Mouse (Mus musculus) layer of hippocampus, postnatal 36 days (tissue): ENCODE data around the gene Dynlt1c. TPM values are rescaled to one million over a fixed set of nuclear protein-coding genes. Genes with fewer than 3 reads are reported as not detected.
"Not testable (repeated sequence)": the region's sequence is repeated elsewhere in the genome, so short reads cannot be mapped to it uniquely, and the experiment has no call there.

Source experiments
- DNase-seq, 2 experiments: peaks; one replicate each; pipeline ENCODE4 v3.0.0; 2022
- total RNA-seq, 2 experiments: library from RNA; stranded (reverse); gene quantifications; 2 replicates each; pipeline ENCODE4 v1.2.3; 2021

The Dynlt1c gene
- 10 to 100 TPM; 16.9 to 17.8 TPM for total RNA-seq

- DNase-seq, result peak; percentile 46 to 50
These were observed at the start of gene Dynlt1c for GRCm38 (mm10) chr17:6601204-6601911. Dynlt1c (plus strand) TSS chr17:6601671.

GRCm38 (mm10) chr17:6553798-6554197, 47.7 kb upstream of the Dynlt1c start:
- not testable (repeated sequence) for DNase-seq

GRCm38 (mm10) chr17:6554243-6554642, 47.2 kb upstream of the Dynlt1c start:
- DNase-seq, result not testable (repeated sequence)

GRCm38 (mm10) chr17:6559447-6560133, 41.9 kb upstream of the Dynlt1c start:
- not testable (repeated sequence) for DNase-seq

- not testable (repeated sequence) for DNase-seq
These were observed 36.6 kb upstream of the Dynlt1c start for GRCm38 (mm10) chr17:6564866-6565265.

DNA sequence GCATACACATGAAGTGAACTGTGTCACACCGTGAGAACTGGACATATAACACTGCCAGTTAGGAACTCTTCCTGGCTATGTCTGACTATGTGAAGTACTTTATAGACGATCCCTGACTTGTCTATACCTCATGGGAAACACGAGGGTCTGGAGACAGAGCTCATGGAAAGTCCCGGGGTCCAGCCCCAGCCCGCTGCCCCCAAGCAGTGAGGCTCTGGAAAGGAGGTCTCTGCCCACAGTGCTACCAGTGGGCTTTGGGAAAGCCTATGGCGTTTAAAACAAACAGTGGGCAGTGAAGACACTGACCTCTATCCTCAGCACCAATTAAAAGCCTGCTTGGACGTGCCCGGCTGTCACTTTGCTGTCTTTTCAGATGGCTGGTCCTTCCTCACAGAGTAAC, 33.6 kb upstream of the Dynlt1c start:
- DNase-seq, result not testable (repeated sequence)

DNA sequence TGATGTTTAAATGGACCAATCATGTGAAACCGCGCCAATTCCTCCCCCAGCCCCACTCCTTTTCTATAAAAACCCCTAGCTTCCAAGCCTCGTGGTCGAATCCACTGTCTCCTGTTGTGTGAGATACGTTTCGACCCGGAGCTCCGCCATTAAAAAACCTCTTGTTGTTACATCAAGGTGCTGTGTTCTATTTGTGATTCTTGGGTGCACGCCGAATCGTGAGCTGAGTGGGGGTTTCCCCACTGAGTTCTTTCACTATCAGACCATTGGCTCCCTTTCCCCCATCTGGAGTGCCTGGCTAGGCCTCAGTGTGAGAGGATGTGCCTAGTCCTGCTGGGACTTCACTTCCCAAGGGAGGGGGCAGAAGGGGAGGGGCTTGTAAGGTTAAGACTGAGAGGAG, 30.2 kb upstream of the Dynlt1c start:
- not testable (repeated sequence) for DNase-seq

- DNase-seq, result not testable (repeated sequence)
These were observed 29.3 kb upstream of the Dynlt1c start for GRCm38 (mm10) chr17:6572202-6572601.

DNA sequence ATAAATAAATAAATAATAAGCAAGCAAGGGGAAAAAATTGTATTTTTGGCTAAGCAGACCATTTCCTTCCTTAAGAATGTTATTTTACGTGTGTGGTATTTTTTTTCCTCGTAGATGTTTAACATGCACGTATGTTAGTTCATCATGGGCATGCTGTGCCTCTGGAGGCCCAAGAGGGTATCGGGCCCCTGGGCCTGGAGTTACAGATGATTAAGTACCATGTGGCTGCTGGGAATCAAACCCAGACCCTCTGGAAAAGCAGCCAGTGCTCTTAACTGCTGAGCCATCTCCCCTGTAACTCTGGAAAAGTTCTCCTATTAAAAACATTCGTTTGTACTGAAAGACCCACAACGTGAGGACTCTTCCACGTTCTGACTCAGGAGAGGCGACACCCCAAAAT, 26.1 kb upstream of the Dynlt1c start:
- DNase-seq, result not testable (repeated sequence)

- DNase-seq, result not testable (repeated sequence)
These were observed 12.8 kb upstream of the Dynlt1c start for GRCm38 (mm10) chr17:6588672-6589071.

DNA sequence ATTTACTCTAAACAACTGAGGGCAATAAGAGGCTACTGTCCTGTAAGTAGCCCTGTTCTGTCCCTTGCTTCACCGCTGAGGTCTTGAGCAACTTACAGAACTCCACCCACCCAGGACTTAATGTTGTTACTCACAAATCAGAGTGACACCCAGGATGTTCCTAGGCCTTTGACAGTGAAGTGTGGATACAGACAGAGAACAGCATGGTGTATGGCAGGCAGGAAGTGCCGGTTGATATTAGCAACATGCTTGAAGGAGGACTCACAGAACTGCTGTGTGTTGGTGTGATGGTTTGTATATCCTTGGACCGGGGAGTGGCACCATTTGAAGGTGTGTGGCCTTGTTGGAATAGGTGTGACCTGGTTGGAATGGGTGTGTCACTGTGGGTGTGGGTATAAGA, 9.4 kb upstream of the Dynlt1c start:
- DNase-seq, result not testable (repeated sequence)

DNA sequence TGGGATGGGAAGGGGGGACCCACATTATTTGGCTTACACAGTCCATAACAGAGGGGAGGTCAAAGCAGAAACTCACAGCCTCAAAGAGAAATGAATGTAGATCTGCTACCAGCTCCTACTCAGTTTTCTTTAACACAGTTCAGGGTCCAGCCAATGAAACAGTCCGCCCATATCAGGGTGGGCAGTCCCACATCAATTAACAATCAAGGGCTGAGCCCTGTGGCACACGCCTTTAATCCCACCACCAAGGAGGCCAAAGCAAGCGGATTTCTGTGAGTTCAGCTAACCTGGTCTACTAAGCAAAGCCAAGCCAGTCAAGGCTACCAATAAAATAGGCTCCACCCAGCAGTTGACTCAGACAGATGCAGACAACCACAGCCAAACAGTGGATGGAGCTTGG, 7.6 kb upstream of the Dynlt1c start:
- DNase-seq, result not testable (repeated sequence)

GRCm38 (mm10) chr17:6595776-6596497, 5.5 kb upstream of the Dynlt1c start:
- DNase-seq, result not testable (repeated sequence)

GRCm38 (mm10) chr17:6598356-6598755, 3.1 kb upstream of the Dynlt1c start:
- not testable (repeated sequence) for DNase-seq

DNA sequence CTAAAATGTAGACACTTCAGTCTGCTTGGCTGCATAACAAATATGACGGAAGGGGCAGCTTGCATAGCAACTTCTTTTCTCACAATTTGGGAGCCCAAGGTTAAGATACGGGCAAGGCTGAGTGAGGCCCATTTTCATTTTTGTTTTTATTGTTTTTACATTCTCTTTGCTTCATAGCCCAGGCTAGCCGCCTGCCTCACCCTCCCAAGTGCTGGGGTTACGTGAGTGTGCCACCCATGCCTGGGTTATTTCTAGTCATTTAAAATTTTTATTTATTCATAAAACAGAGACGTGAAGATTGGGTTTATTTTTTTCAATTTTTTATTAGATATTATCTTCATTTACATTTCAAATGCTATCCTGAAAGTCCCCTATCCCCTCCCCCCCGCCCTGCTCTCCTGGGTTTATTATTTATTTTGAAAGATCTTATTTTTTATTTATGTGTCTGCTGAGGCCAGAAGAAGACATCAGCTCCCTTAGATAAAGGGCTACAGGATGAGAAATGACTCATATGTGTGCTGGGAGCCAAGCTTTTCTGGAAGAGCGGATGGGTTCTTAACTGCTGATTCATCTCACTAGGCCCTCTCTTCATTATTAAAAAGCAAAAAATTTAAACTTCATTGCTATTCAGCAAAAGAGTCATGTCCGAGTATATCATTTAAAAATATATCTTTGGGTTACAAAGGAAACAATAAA, 1.1 kb upstream of the Dynlt1c start:
- not testable (repeated sequence) for DNase-seq

GRCm38 (mm10) chr17:6602205-6602604, 734 bp downstream of the Dynlt1c start:
- not testable (repeated sequence) for DNase-seq

DNA sequence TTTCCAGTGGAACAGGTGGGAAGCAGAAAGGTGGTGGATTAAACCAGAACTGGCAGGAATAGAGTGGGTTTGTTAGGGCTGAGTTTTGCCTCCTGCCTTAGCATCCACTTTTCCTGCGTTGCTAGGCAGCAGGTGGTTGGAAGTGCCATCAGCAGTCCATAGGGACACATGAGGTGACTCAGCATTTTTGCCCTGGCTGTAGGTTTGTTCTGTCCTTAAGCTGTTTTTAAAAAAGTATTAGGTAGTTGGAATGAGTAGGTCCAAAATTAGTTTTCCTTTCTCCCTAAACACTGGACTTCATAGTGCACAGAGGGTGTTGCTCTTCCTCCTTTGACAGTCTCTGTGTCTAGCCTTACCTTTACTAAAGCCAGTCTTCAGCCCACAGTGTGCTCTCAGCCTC, 3.9 kb downstream of the Dynlt1c start:
- DNase-seq, result not testable (repeated sequence)

DNA sequence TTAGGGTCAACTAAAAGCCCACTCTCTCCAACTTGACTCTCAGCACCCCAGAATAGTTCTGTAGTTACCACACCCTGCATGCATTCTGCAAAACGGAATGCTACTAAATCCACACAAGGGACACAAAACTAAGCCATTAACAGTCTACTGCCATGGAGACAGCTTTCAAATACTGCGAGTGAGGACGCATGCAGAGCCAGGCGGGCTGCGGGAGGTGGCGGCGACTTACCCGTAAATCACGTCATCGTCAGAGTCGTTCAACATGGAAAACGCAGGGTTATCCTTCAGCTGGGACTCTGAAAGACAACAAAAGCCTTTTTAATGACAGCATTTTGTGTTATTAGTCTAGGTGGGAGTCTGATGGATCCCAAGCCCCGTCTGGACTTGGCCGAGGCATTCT, 12.1 kb downstream of the Dynlt1c start:
- not testable (repeated sequence) for DNase-seq

- DNase-seq, result not testable (repeated sequence)
These were observed 12.8 kb downstream of the Dynlt1c start for GRCm38 (mm10) chr17:6614316-6614715.

DNA sequence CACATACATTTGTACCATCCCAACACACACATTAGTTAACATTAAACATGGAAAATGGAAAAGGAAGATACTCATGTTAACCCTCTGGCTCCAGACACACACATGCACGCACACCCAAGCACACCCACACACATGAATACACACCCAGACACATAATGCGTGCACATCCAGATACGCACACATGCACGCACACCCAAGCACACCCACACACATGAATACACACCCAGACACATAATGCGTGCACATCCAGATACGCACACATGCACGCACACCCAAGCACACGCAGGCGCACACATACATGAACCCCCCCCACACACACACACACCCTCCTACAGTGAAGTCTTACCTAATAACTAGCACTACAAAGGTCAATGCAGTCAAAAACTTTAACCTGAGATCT, 15.3 kb downstream of the Dynlt1c start:
- not testable (repeated sequence) for DNase-seq

GRCm38 (mm10) chr17:6617689-6618400, 16.4 kb downstream of the Dynlt1c start:
- DNase-seq, result not testable (repeated sequence)

DNA sequence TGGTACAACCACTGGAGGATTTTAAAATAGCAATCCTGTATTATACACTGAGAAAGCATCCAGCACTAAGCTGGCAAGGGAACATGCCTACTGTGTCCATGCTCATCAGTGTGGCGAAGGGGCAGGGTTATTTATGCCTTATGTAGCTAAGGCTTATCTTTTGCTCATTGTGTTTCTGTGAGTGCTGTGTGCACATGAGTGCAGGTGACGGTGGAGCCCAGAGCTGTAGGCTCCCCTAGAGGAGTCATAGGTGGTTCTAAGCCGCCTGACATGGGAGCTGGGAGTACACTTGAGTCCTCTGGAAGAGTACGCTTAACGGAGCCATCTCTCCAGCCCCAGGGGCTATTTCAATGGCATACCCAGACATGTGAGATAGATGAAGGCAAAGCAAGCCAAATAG, 17.8 kb downstream of the Dynlt1c start:
- DNase-seq, result not testable (repeated sequence)
